Mouse (Mus musculus): ENCODE results near the gene Eif5b. TPM values are rescaled to one million over a fixed set of nuclear protein-coding genes. Genes with fewer than 3 reads are reported as not detected.
A peak's percentile ranks its signal among the peaks of the same experiment; 100 is the strongest.

Eif5b gene
- 16.0 and 18.6 TPM in 2 replicates for polyA plus RNA-seq (2015; fragmentation: Nextera tagmentation; extraction: Ambion mirVana)

GRCm38 (mm10) chr1:37997867-37998266 is at the start of gene Eif5b, which contains the start of gene Txndc9:
Eif5b (plus strand) TSS chr1:37998010.
Txndc9 (minus strand) TSS chr1:37997893.
- peak within 1 kb of the TSS; percentile 94 for H3K27ac ChIP-seq (ENCODE audit: low read length)
- DNase-seq (ENCODE audit: low spot score), result peak; percentile 96
- peak; percentile 91 for ATAC-seq
- TF ChIP-seq CTCF (IDR thresholded peaks at IDR 0.05), result peak; percentile 75
- TF ChIP-seq EP300 (IDR thresholded peaks at IDR 0.05), result no peak
- H3K4me2 ChIP-seq (replicated peaks; ENCODE audit: low read depth, low read length), result peak within 1 kb of the TSS; percentile 77
- peaks cover 6% of the 10 kb centered on the region; the same call in 1 of the 2 replicates for H3K4me1 ChIP-seq (ENCODE audit: insufficient read depth, low read depth, low read length)
- H3K9me3 ChIP-seq (ENCODE audit: low read length), result no peaks in the 10 kb centered on the region
- peak within 1 kb of the TSS; percentile 97 for H3K4me3 ChIP-seq (ENCODE audit: low read depth, low read length)
- no peaks in the 10 kb centered on the region for H3K27me3 ChIP-seq (replicated peaks; ENCODE audit: insufficient read depth, low read length)
- H3K9ac ChIP-seq (replicated peaks; ENCODE audit: low read depth), result peak within 1 kb of the TSS; percentile 90
- H3K36me3 ChIP-seq (ENCODE audit: insufficient read depth, low read length), result peaks cover 14% of the 10 kb centered on the region
- under 1% methylated on average over 49 of the region's 50 CpGs for WGBS

- ATAC-seq (no peak), DNase-seq (ENCODE audit: low spot score) (no peak)
- no peaks in the 10 kb centered on the region for H3K9me3 ChIP-seq (ENCODE audit: low read length)
- H3K36me3 ChIP-seq (ENCODE audit: insufficient read depth, low read length), result no peaks in the 10 kb centered on the region
- H3K4me1 ChIP-seq (ENCODE audit: insufficient read depth, low read depth, low read length), result no peaks in the 10 kb centered on the region
- no peak overlapping the region for H3K4me3 ChIP-seq (ENCODE audit: low read depth, low read length)
- 85% methylated on average over 2 of the region's 2 CpGs for WGBS
- no peak overlapping the region for H3K27ac ChIP-seq (ENCODE audit: low read length)
- no peak overlapping the region for H3K4me2 ChIP-seq (replicated peaks; ENCODE audit: low read depth, low read length)
- H3K27me3 ChIP-seq (replicated peaks; ENCODE audit: insufficient read depth, low read length), result no peaks in the 10 kb centered on the region
- no peak overlapping the region for H3K9ac ChIP-seq (replicated peaks; ENCODE audit: low read depth)
- TF ChIP-seq CTCF (IDR thresholded peaks at IDR 0.05), result no peak
- TF ChIP-seq EP300 (IDR thresholded peaks at IDR 0.05), result no peak
Measured at GRCm38 (mm10) chr1:37948906-37949305, 48.9 kb upstream of the Eif5b start.

GRCm38 (mm10) chr1:37954786-37955185 is 43.0 kb upstream of the Eif5b start:
- DNase-seq (ENCODE audit: low spot score) (peak; percentile 25), ATAC-seq (peak; percentile 36; the same call in 1 of the 2 replicates)
- H3K27me3 ChIP-seq (replicated peaks; ENCODE audit: insufficient read depth, low read length), result no peaks in the 10 kb centered on the region
- H3K36me3 ChIP-seq (ENCODE audit: insufficient read depth, low read length), result no peaks in the 10 kb centered on the region
- H3K27ac ChIP-seq (ENCODE audit: low read length), result no peak overlapping the region
- TF ChIP-seq EP300 (IDR thresholded peaks at IDR 0.05) (no peak), CTCF (IDR thresholded peaks at IDR 0.05) (no peak)
- H3K4me2 ChIP-seq (replicated peaks; ENCODE audit: low read depth, low read length), result no peak overlapping the region
- WGBS, result 46% methylated on average over 7 of the region's 7 CpGs
- H3K4me3 ChIP-seq (ENCODE audit: low read depth, low read length), result no peak overlapping the region
- H3K9ac ChIP-seq (replicated peaks; ENCODE audit: low read depth), result no peak overlapping the region
- H3K4me1 ChIP-seq (ENCODE audit: insufficient read depth, low read depth, low read length), result peaks cover 9% of the 10 kb centered on the region; the same call in 1 of the 2 replicates
- no peaks in the 10 kb centered on the region for H3K9me3 ChIP-seq (ENCODE audit: low read length)

GRCm38 (mm10) chr1:37955251-37955650 is 42.6 kb upstream of the Eif5b start:
- DNase-seq (ENCODE audit: low spot score) (no peak), ATAC-seq (no peak)
- H3K4me3 ChIP-seq (ENCODE audit: low read depth, low read length), result no peak overlapping the region
- no peak overlapping the region for H3K4me2 ChIP-seq (replicated peaks; ENCODE audit: low read depth, low read length)
- no peak for TF ChIP-seq CTCF (IDR thresholded peaks at IDR 0.05)
- TF ChIP-seq EP300 (IDR thresholded peaks at IDR 0.05), result no peak
- 90% methylated on average over 2 of the region's 2 CpGs for WGBS
- H3K9ac ChIP-seq (replicated peaks; ENCODE audit: low read depth), result no peak overlapping the region
- peaks cover 9% of the 10 kb centered on the region; the same call in 1 of the 2 replicates for H3K4me1 ChIP-seq (ENCODE audit: insufficient read depth, low read depth, low read length)
- no peak overlapping the region for H3K27ac ChIP-seq (ENCODE audit: low read length)
- no peaks in the 10 kb centered on the region for H3K9me3 ChIP-seq (ENCODE audit: low read length)
- H3K36me3 ChIP-seq (ENCODE audit: insufficient read depth, low read length), result no peaks in the 10 kb centered on the region
- no peaks in the 10 kb centered on the region for H3K27me3 ChIP-seq (replicated peaks; ENCODE audit: insufficient read depth, low read length)

- ATAC-seq (peak; percentile 67), DNase-seq (ENCODE audit: low spot score) (peak; percentile 71)
- Histone ChIP-seq H3K36me3 (ENCODE audit: insufficient read depth, low read length) (no peaks in the 10 kb centered on the region), H3K4me2 (replicated peaks; ENCODE audit: low read depth, low read length) (peak overlapping the region; percentile 12; the same call in 1 of the 2 replicates), H3K4me1 (ENCODE audit: insufficient read depth, low read depth, low read length) (peaks cover 9% of the 10 kb centered on the region; the same call in 1 of the 2 replicates), H3K9me3 (ENCODE audit: low read length) (no peaks in the 10 kb centered on the region), H3K27ac (ENCODE audit: low read length) (no peak overlapping the region; the same call in 1 of the 2 replicates), H3K4me3 (ENCODE audit: low read depth, low read length) (no peak overlapping the region), H3K9ac (replicated peaks; ENCODE audit: low read depth) (no peak overlapping the region), H3K27me3 (replicated peaks; ENCODE audit: insufficient read depth, low read length) (no peaks in the 10 kb centered on the region)
- no peak for TF ChIP-seq CTCF (IDR thresholded peaks at IDR 0.05)
- TF ChIP-seq EP300 (IDR thresholded peaks at IDR 0.05), result no peak
- WGBS, result under 1% methylated on average over 3 of the region's 3 CpGs
Measured at GRCm38 (mm10) chr1:37956690-37957431, 40.9 kb upstream of the Eif5b start.

- ATAC-seq, result no peak
- H3K9ac ChIP-seq (replicated peaks; ENCODE audit: low read depth), result no peak within 1 kb of the TSS
- H3K4me3 ChIP-seq (ENCODE audit: low read depth, low read length), result no peak within 1 kb of the TSS
- TF ChIP-seq EP300 (IDR thresholded peaks at IDR 0.05) (no peak), CTCF (IDR thresholded peaks at IDR 0.05) (no peak)
- peaks cover 9% of the 10 kb centered on the region; the same call in 1 of the 2 replicates for H3K4me1 ChIP-seq (ENCODE audit: insufficient read depth, low read depth, low read length)
- DNase-seq (ENCODE audit: low spot score), result no peak
- 81% methylated on average over 5 of the region's 5 CpGs for WGBS
- H3K27me3 ChIP-seq (replicated peaks; ENCODE audit: insufficient read depth, low read length), result no peaks in the 10 kb centered on the region
- H3K4me2 ChIP-seq (replicated peaks; ENCODE audit: low read depth, low read length), result peak within 1 kb of the TSS; percentile 12; the same call in 1 of the 2 replicates
- no peaks in the 10 kb centered on the region for H3K9me3 ChIP-seq (ENCODE audit: low read length)
- H3K36me3 ChIP-seq (ENCODE audit: insufficient read depth, low read length), result no peaks in the 10 kb centered on the region
- H3K27ac ChIP-seq (ENCODE audit: low read length), result no peak within 1 kb of the TSS; the same call in 1 of the 2 replicates
Measured at GRCm38 (mm10) chr1:37957659-37958058, 40.2 kb upstream of the Eif5b start, which contains the start of gene Lyg1. Lyg1 (minus strand) TSS chr1:37957759.

All from lung, postnatal 0 days (tissue).